Mouse (Mus musculus): ENCODE data around the gene Fkbpl.

GRCm38 (mm10) chr17:34685120-34686110, 40.9 kb downstream of the Fkbpl start:
- TF ChIP-seq CTCF (conservative IDR thresholded peaks at IDR 0.05; ENCODE audit: low read length) (no peak), POU5F1 (IDR thresholded peaks at IDR 0.05; ENCODE audit: borderline replicate concordance, low read length) (no peak)

All from E14TG2a.4 (cell line).